Mouse (Mus musculus): ENCODE measurements at regions not wholly inside any gene's neighbourhood (a gene's known extent, or its start where the extent isn't known, plus 50 kb on each side); places are given as distances from the start of the nearest gene placed in this dataset.

- TF ChIP-seq GATA1 (IDR thresholded peaks at IDR 0.05; ENCODE audit: borderline replicate concordance, low read length) (no peak), CTCF (IDR thresholded peaks at IDR 0.05; ENCODE audit: low read depth, low read length) (no peak), TAL1 (conservative IDR thresholded peaks at IDR 0.05; ENCODE audit: low read depth, low read length) (no peak), POLR2AphosphoS5 (IDR thresholded peaks at IDR 0.05; ENCODE audit: insufficient replicate concordance, low read depth, low read length) (no peak)
These were observed 162.8 kb upstream of the Irx4 start for GRCm38 (mm10) chr13:73097502-73097901.

Data from G1E (cell line).